Mouse (Mus musculus) midbrain, embryonic 10.5 days (tissue): ENCODE results near the gene Rgl3. TPM values are rescaled to one million over a fixed set of nuclear protein-coding genes. Genes with fewer than 3 reads are reported as not detected.

Source experiments
- DNase-seq: peaks from one replicate; pipeline ENCODE4 v3.0.0-alpha.2; 2017; ENCODE audit warnings: low spot score
- H3K27ac ChIP-seq: fragments of 300-500 bp; sonication (generic); replicated peaks from 2 replicates; pipeline ENCODE4 v1.5.1; 2016; ENCODE audit warnings: mild to moderate bottlenecking
- H3K27me3 ChIP-seq: fragments of 300-500 bp; sonication (generic); 2 replicates; pipeline ENCODE4 v1.6.1; 2016; ENCODE audit warnings: low read depth, mild to moderate bottlenecking; ENCODE audit not compliant: poor library complexity, severe bottlenecking
- H3K36me3 ChIP-seq: fragments of 300-500 bp; sonication (generic); 2 replicates; pipeline ENCODE4 v1.6.1; 2016; ENCODE audit warnings: mild to moderate bottlenecking, moderate library complexity
- H3K4me1 ChIP-seq: fragments of 300-500 bp; sonication (generic); 2 replicates; pipeline ENCODE4 v1.6.1; 2016
- H3K4me3 ChIP-seq: fragments of 300-500 bp; sonication (generic); 2 replicates; pipeline ENCODE4 v1.5.1; 2016; ENCODE audit warnings: mild to moderate bottlenecking, moderate library complexity
- H3K9me3 ChIP-seq: fragments of 300-500 bp; sonication (generic); replicated peaks from 2 replicates; pipeline ENCODE4 v1.6.1; 2016; ENCODE audit warnings: mild to moderate bottlenecking
- WGBS: fragments of 180-500 bp; shearing (Covaris S2); methylation state at CpG from one replicate; pipeline ENCODE4 v1.1.7; 2016; 5-methylcytosine and 5-hydroxymethylcytosine counted together
- polyA plus RNA-seq: library from polyadenylated mRNA; unstranded; fragments of >200 nt; fragmentation: Nextera tagmentation; extraction: Ambion mirVana; gene quantifications from 2 replicates; pipeline ENCODE4 v1.2.1, GENCODE M21; 2016

Rgl3 gene
- polyA plus RNA-seq, 1 experiment from 2014 or later: 3.0 TPM

- Histone ChIP-seq H3K27ac (no peak overlapping the region), H3K27me3 (no peaks in the 10 kb centered on the region), H3K4me1 (peaks cover 19% of the 10 kb centered on the region), H3K36me3 (peaks cover 16% of the 10 kb centered on the region), H3K4me3 (no peak overlapping the region), H3K9me3 (no peaks in the 10 kb centered on the region)
- 76% methylated on average over 3 of the region's 3 CpGs for WGBS
- DNase-seq: no peak
Observed at GRCm38 (mm10) chr9:21923490-21924098, 65.7 kb downstream of the Rgl3 start.

DNA sequence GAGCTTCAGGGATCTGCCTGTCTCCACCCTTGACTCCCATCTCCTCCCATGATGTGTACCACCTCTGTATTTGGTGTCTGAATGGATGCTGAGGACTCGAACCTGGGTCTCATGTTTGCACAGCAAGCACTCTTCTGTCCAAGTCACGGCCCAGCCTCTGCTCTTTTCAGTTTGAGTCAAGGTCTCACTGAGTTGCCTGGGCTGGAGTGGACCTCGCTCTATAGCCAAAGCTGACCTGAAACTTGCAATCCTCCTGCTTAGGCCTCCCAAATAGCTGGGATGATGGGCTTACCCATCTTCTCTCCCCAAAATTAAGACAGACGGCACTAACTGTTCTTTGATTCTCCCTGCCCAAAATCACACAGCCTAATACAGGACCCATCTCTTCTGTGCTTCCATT lies 66.2 kb downstream of the Rgl3 start:
- WGBS: 91% methylated on average over 4 of the region's 4 CpGs
- Histone ChIP-seq H3K36me3 (peaks cover 16% of the 10 kb centered on the region), H3K27ac (no peak overlapping the region), H3K27me3 (0 out of 2 replicates have a peak, but pooled peaks cover 1% of the 10 kb centered on the region), H3K4me3 (no peak overlapping the region), H3K4me1 (peaks cover 25% of the 10 kb centered on the region), H3K9me3 (no peaks in the 10 kb centered on the region)
- no peak for DNase-seq

Other genes starting within 250 kb of the Rgl3 start
- gene Spc24, start 229.1 kb downstream of the Rgl3 start, polyA plus RNA-seq: 146 and 175 TPM in 2 replicates
- gene Kank2, start 190.7 kb downstream of the Rgl3 start, polyA plus RNA-seq: 8.6 and 9.5 TPM in 2 replicates
- 0.47 and 0.83 TPM in 2 replicates for gene Angptl8, start 153.9 kb downstream of the Rgl3 start, polyA plus RNA-seq
- gene Dock6, start 136.8 kb downstream of the Rgl3 start, polyA plus RNA-seq: 22.0 and 23.5 TPM in 2 replicates
- 8.3 and 9.7 TPM in 2 replicates for gene Rab3d, start 71.3 kb downstream of the Rgl3 start, polyA plus RNA-seq
- 4.2 and 4.6 TPM in 2 replicates for gene Ccdc159, start 62.0 kb downstream of the Rgl3 start, polyA plus RNA-seq
- gene Tmem205, start 61.9 kb downstream of the Rgl3 start, polyA plus RNA-seq: 39.0 and 39.2 TPM in 2 replicates
- 14.7 and 22.4 TPM in 2 replicates for gene Plppr2, start 52.4 kb downstream of the Rgl3 start, polyA plus RNA-seq
- gene Swsap1, start 33.7 kb downstream of the Rgl3 start, polyA plus RNA-seq: 8.1 and 8.6 TPM in 2 replicates
- 8.9 and 10.2 TPM in 2 replicates for gene Epor, start 25.9 kb downstream of the Rgl3 start, polyA plus RNA-seq
- gene Ccdc151, start 13.2 kb upstream of the Rgl3 start, polyA plus RNA-seq: 5.7 and 6.3 TPM in 2 replicates
- 108 and 112 TPM in 2 replicates for gene Prkcsh, start 13.4 kb upstream of the Rgl3 start, polyA plus RNA-seq
- 16.7 and 26.8 TPM in 2 replicates for gene Elavl3, start 62.6 kb upstream of the Rgl3 start, polyA plus RNA-seq
- not detected in 2 replicates for gene Gm49318, start 81.8 kb upstream of the Rgl3 start, polyA plus RNA-seq
- 11.7 and 12.6 TPM in 2 replicates for gene Zfp653, start 81.9 kb upstream of the Rgl3 start, polyA plus RNA-seq
- gene Ecsit, start 96.0 kb upstream of the Rgl3 start, polyA plus RNA-seq: 41.1 and 44.1 TPM in 2 replicates
- gene Cnn1, start 109.8 kb upstream of the Rgl3 start, polyA plus RNA-seq: 1.0 and 3.0 TPM in 2 replicates
- gene Elof1, start 127.7 kb upstream of the Rgl3 start, polyA plus RNA-seq: 251 and 265 TPM in 2 replicates
- 20.2 and 20.9 TPM in 2 replicates for gene Acp5, start 146.3 kb upstream of the Rgl3 start, polyA plus RNA-seq
- gene Pigyl, start 167.4 kb upstream of the Rgl3 start, polyA plus RNA-seq: 57.8 and 60.3 TPM in 2 replicates
- gene Zfp872, start 198.6 kb upstream of the Rgl3 start, polyA plus RNA-seq: 0.25 TPM in 2 replicates
- 10.4 and 11.6 TPM in 2 replicates for gene Zfp809, start 236.3 kb upstream of the Rgl3 start, polyA plus RNA-seq